Comparison of ENCODE assay signal across 10 mouse cellular contexts in the genomic region with DNA sequence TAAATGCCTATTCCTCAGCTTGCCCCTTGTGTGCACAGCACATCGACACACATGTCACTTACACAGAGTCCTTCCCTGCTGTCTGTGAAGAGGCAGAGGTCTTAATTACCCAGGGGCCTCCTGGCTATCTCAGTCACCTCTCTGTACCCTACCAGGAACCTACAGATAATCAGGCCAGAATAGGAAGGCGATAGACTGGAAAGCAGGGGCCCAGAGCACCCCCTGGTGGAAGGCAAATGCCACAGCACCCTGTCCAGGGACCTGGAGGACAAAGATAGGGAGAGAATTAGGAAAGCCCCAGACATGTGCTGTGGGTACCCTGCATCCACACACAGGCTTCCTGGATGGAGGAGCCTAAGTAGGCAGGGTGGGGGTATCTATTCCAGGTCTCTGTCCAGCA. TPM values are rescaled to one million over a fixed set of nuclear protein-coding genes. Genes with fewer than 3 reads are reported as not detected.
DNase-seq lines count a peak whose midpoint lies in the region; ATAC-seq and TF ChIP-seq lines count a peak whose summit lies in the region.
"Had no signal": no experiment of that assay in that cellular context is flagged by ENCODE, and none has a peak within 500 bp of the region (broad histone marks: within the 10 kb centered on the region; RNA-seq: fewer than 3 reads in every experiment).

No protein-coding gene starts in this region.

- no peaks in the 10 kb centered on the region for H3K9me3 ChIP-seq in midbrain, postnatal 0 days (ENCODE audit: low read length)
- H3K9me3 ChIP-seq: embryonic facial prominence, embryonic 15.5 days; lung, embryonic 15.5 days had no signal

- DNase-seq in lung, adult 18-20 months, result peak; percentile 45 to 60
- no peak for DNase-seq in lung, postnatal 25 days (ENCODE audit: low spot score)
- peak; percentile 55 for DNase-seq in MN1 (ENCODE audit: low spot score)
- DNase-seq in cerebellum, postnatal 10 days, result peak; percentile 85 to 90
- DNase-seq in heart, adult 8-10 months (ENCODE audit: low spot score), result peak; percentile 66
- DNase-seq in left cerebral cortex, postnatal 36 days (ENCODE audit: low spot score in 2 of 2), result peak; percentile 42 to 53
- peak; percentile 40 for DNase-seq in midbrain, postnatal 0 days (ENCODE audit: low spot score)
- DNase-seq in thymus, postnatal 25 days, result peak; percentile 64

- H3K27ac ChIP-seq in midbrain, postnatal 0 days (ENCODE audit: low read depth, low read length), result no peak overlapping the region
- H3K27ac ChIP-seq: embryonic facial prominence, embryonic 15.5 days; lung, embryonic 15.5 days had no signal

- TF ChIP-seq CTCF in midbrain, postnatal 0 days (IDR thresholded peaks at IDR 0.05), result peak; percentile 90

- no peaks in the 10 kb centered on the region for H3K4me1 ChIP-seq in midbrain, postnatal 0 days (ENCODE audit: insufficient read depth, low read length)

- no peak overlapping the region for H3K4me3 ChIP-seq in midbrain, postnatal 0 days (ENCODE audit: low read depth, low read length)
- H3K4me3 ChIP-seq: embryonic facial prominence, embryonic 15.5 days; lung, embryonic 15.5 days had no signal

- H3K4me2 ChIP-seq in midbrain, postnatal 0 days (ENCODE audit: low read depth, low read length, poor library complexity, severe bottlenecking), result no peak overlapping the region
- H3K4me2 ChIP-seq: embryonic facial prominence, embryonic 15.5 days; lung, embryonic 15.5 days had no signal

- H3K36me3 ChIP-seq in midbrain, postnatal 0 days (ENCODE audit: insufficient read depth, low read length), result no peaks in the 10 kb centered on the region
- H3K36me3 ChIP-seq: embryonic facial prominence, embryonic 15.5 days; lung, embryonic 15.5 days had no signal

- H3K27me3 ChIP-seq in midbrain, postnatal 0 days (ENCODE audit: insufficient read depth, low read length), result peaks cover 11% of the 10 kb centered on the region

- no peak for ATAC-seq in midbrain, postnatal 0 days (ENCODE audit: low FRiP score)

- 24% methylated on average over 2 of the region's 2 CpGs for WGBS in midbrain, postnatal 0 days

- intact Hi-C loops in left cerebral cortex, postnatal 36 days (cut with DNase I), result no loop called here

- no peak overlapping the region for H3K9ac ChIP-seq in midbrain, postnatal 0 days (replicated peaks; ENCODE audit: low read length, poor library complexity, severe bottlenecking)
- H3K9ac ChIP-seq: embryonic facial prominence, embryonic 15.5 days; lung, embryonic 15.5 days had no signal

RNA-seq across cellular contexts. Expression of a gene that starts 3.9 kb away (rescaled TPM):
- 100 to 1,000 TPM; 184 to 207 (median 193) TPM for total RNA-seq in heart, adult 8-10 months (2022)
- 10 to 100 TPM; 14.3 to 25.8 TPM for total RNA-seq in left cerebral cortex, postnatal 36 days (2021)
- total RNA-seq in midbrain, postnatal 0 days (2014; rRNA removed), result 2.0 and 4.1 TPM in 2 replicates
- polyA plus RNA-seq in midbrain, postnatal 0 days (2015; fragmentation: Nextera tagmentation; extraction: Ambion mirVana), result 8.2 and 9.4 TPM in 2 replicates

RNA-seq across cellular contexts. Expression of a gene that starts 20.7 kb away (rescaled TPM):
- total RNA-seq in heart, adult 8-10 months (2022), result 10 to 100 TPM; 28.3 to 35.2 (median 30.0) TPM
- 10 to 100 TPM; 17.8 to 23.0 TPM for total RNA-seq in left cerebral cortex, postnatal 36 days (2021)
- 24.0 and 25.4 TPM in 2 replicates for total RNA-seq in midbrain, postnatal 0 days (2014; rRNA removed)
- polyA plus RNA-seq in midbrain, postnatal 0 days (2015; fragmentation: Nextera tagmentation; extraction: Ambion mirVana), result 43.4 and 45.5 TPM in 2 replicates

RNA-seq across cellular contexts. Expression of a gene that starts 35.2 kb away (rescaled TPM):
- 10 to 100 TPM; 14.7 to 19.5 (median 17.7) TPM for total RNA-seq in heart, adult 8-10 months (2022)
- total RNA-seq in left cerebral cortex, postnatal 36 days (2021), result 100 to 1,000 TPM; 128 to 143 TPM
- total RNA-seq in midbrain, postnatal 0 days (2014; rRNA removed), result 3.6 and 3.7 TPM in 2 replicates
- 1.3 TPM in 2 replicates for polyA plus RNA-seq in midbrain, postnatal 0 days (2015; fragmentation: Nextera tagmentation; extraction: Ambion mirVana)

RNA-seq across cellular contexts. Expression of a gene that starts 50.9 kb away (rescaled TPM):
- total RNA-seq in heart, adult 8-10 months (2022), result 100 to 1,000 TPM; 161 to 195 (median 179) TPM
- total RNA-seq in left cerebral cortex, postnatal 36 days (2021), result 100 to 1,000 TPM; 143 to 162 TPM
- total RNA-seq in midbrain, postnatal 0 days (2014; rRNA removed), result 201 and 208 TPM in 2 replicates
- polyA plus RNA-seq in midbrain, postnatal 0 days (2015; fragmentation: Nextera tagmentation; extraction: Ambion mirVana), result 93.1 and 93.3 TPM in 2 replicates

RNA-seq across cellular contexts. Expression of a gene that starts 54.9 kb away (rescaled TPM):
- 1 to 10 TPM; 4.0 to 5.5 (median 4.9) TPM for total RNA-seq in heart, adult 8-10 months (2022)
- under 1 TPM; 0.70 to 0.81 TPM for total RNA-seq in left cerebral cortex, postnatal 36 days (2021)
- total RNA-seq in midbrain, postnatal 0 days (2014; rRNA removed), result 0.94 and 1.5 TPM in 2 replicates
- 1.2 and 1.8 TPM in 2 replicates for polyA plus RNA-seq in midbrain, postnatal 0 days (2015; fragmentation: Nextera tagmentation; extraction: Ambion mirVana)

Comparison
In these comparisons a context has a peak if more than half of its experiments do, and no peak if none do; other contexts are left out.
1. RNA of a gene that starts 3.9 kb away (total RNA-seq): 184 to 207 TPM in heart, adult 8-10 months; 14.3 to 25.8 TPM in left cerebral cortex, postnatal 36 days and 2.0 to 4.1 TPM in midbrain, postnatal 0 days; every median in the first group is over 4 times any median in the second.
2. RNA of a gene that starts 35.2 kb away (total RNA-seq): 128 to 143 TPM in left cerebral cortex, postnatal 36 days; 14.7 to 19.5 TPM in heart, adult 8-10 months and 3.6 to 3.7 TPM in midbrain, postnatal 0 days; every median in the first group is over 4 times any median in the second.